Mouse (Mus musculus) common myeloid progenitor, adult 5-6 weeks (primary cell): ENCODE measurements around the gene Psme4. TPM values are rescaled to one million over a fixed set of nuclear protein-coding genes. Genes with fewer than 3 reads are reported as not detected.
A peak's percentile ranks its signal among the peaks of the same experiment; 100 is the strongest.

ENCODE experiments used
- ATAC-seq: replicated peaks from 2 replicates; pipeline ENCODE4 v1.8.0; 2016; ENCODE audit warnings: low read depth, mild to moderate bottlenecking, moderate TSS enrichment, inconsistent platforms; ENCODE audit not compliant: poor library complexity, severe bottlenecking
- total RNA-seq: library from RNA; stranded (forward); fragments of 200-1000, 187-1606 nt; gene quantifications from 2 replicates; pipeline ENCODE4 v1.2.3, GENCODE M21; 2017

Psme4 gene
- total RNA-seq, 1 experiment from 2014 or later, result 54.2 TPM

GRCm38 (mm10) chr11:30781612-30782011, 10.1 kb downstream of the Psme4 start:
- ATAC-seq, result no peak

DNA sequence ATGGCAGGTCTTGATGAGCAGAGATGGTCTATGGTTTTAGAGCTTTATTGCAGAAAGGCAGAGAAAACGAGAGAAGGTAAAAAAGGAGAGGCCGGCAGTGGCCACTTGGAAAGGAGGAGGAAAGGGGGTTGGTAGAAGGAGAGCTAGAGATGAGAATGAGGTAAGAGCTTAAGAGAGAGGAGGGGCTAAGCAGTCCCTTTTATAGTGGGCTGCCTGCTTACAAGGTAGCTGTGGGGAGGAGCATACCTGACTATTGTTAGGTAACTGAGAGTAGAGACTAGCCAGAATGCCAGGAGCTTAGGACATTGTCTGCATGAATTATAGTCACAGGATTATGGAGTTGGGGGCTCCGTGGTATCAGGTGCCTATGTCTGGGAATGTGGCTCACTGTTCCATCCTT, 14.0 kb downstream of the Psme4 start:
- no peak for ATAC-seq

- ATAC-seq, result peak; percentile 56; the same call in 1 of the 2 replicates
Observed at GRCm38 (mm10) chr11:30786230-30786983, 14.9 kb downstream of the Psme4 start.

DNA sequence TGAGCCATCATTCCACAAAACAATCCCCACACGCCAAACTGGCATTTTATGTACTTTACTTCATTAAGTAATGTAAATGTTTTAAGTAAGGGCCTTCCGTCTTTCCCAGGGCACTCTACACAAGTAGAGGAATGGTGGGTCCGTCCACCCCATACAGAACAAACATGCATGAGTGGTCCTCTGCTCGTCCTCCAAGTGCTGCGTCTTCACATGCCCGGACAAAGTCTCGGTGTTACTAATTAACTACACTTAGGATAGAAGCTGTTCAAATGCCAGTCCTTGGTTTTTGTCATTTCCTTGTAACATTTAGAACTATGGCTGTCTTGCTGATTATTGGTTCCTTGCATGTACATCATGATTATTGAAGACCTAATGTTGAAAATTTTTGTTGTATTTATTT, 21.2 kb downstream of the Psme4 start:
- no peak for ATAC-seq

DNA sequence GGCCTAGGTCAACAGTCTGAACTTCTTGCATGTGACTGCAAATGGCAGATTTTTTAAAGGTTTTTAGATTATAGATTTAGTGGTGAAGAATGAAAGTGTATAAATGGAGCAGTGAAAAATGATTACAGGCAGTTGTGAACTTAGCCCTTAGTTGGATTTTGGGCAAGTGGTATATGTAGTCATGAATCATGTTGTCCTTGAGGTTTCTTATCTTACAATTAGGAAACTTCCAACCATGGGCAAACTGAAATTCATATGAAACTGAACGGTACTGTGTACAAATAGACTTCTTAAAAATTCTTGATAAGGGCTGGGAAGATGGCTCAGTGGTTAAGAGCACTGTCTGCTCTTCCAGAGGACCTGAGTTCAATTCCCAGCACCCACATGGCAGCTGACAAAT, 22.2 kb downstream of the Psme4 start:
- ATAC-seq, result peak; percentile 60

GRCm38 (mm10) chr11:30797236-30797635, 25.7 kb downstream of the Psme4 start:
- no peak for ATAC-seq

DNA sequence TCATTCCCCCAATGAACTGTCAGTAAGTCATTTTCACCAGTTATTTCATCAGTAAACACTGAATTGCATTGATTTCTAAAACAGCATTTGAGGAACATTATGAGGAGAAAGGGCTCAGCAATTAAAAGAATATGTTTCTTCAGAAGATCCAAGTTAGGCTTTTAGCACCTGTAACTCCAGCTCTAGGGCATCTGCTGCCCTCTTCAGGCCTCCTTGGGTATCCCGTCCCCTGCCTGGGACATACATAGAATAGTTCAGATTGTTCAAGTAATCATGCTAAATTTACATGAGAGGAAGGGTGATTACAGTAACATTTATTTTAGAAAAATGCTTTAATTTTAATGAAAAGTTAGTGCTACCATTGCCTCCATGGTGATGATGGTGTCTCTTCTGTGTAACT, 28.0 kb downstream of the Psme4 start:
- ATAC-seq, result peak; percentile 97

GRCm38 (mm10) chr11:30800091-30800490, 28.6 kb downstream of the Psme4 start:
- no peak for ATAC-seq

GRCm38 (mm10) chr11:30802421-30802820, 30.9 kb downstream of the Psme4 start:
- ATAC-seq, result no peak

GRCm38 (mm10) chr11:30821116-30821515, 49.6 kb downstream of the Psme4 start:
- ATAC-seq, result no peak

GRCm38 (mm10) chr11:30838793-30839192, 67.3 kb downstream of the Psme4 start:
- ATAC-seq, result no peak

GRCm38 (mm10) chr11:30844355-30844754, 72.8 kb downstream of the Psme4 start:
- no peak for ATAC-seq

- ATAC-seq, result no peak
Observed at GRCm38 (mm10) chr11:30872425-30872824, 100.9 kb downstream of the Psme4 start.

DNA sequence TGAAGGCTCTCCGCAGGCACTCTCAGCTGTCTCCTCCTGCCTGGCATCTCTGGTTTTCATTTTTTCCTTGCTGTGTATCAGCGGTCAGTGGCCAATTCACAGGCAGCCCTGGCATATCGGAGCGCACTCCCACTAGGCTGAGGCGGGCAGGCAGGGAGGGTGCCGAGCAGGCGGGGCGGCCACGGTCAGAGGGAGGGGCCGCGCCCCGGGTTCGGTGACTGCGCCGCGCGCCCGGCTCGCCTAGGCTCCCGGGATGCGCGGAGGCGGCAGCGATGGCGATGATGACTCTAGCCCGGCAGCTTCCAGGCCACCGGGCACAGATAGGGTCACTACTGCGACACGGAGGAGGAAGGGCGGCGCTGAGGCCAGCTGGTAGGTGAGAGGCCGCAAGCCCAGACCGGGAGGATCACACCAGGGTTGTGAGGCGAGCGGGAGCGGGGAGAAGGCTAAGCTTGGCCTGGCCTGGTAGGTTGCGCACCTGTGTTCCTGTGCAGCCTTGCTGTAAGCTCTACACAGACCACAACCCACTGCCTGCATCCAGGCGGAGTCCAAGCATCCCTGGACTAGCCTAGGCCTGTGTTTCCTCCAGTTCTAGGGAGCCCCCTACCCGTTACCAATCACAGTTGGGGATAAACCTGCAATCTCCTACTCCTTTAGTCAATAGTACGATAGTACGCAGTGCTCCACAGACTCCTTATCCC, 113.8 kb downstream of the Psme4 start, which contains the start of the genes Gpr75 and Asb3:
Gpr75 (plus strand) TSS at position 188 of the 701 bp plus-strand sequence.
Asb3 (plus strand) TSS at position 246 of the 701 bp plus-strand sequence.
- peak; percentile 79 for ATAC-seq

GRCm38 (mm10) chr11:30888153-30888552, 116.6 kb downstream of the Psme4 start:
- ATAC-seq, result no peak

GRCm38 (mm10) chr11:30896201-30896600, 124.7 kb downstream of the Psme4 start:
- ATAC-seq, result no peak

GRCm38 (mm10) chr11:30899312-30899711, 127.8 kb downstream of the Psme4 start:
- no peak for ATAC-seq

- no peak for ATAC-seq
Observed at GRCm38 (mm10) chr11:30912311-30912710, 140.8 kb downstream of the Psme4 start.

DNA sequence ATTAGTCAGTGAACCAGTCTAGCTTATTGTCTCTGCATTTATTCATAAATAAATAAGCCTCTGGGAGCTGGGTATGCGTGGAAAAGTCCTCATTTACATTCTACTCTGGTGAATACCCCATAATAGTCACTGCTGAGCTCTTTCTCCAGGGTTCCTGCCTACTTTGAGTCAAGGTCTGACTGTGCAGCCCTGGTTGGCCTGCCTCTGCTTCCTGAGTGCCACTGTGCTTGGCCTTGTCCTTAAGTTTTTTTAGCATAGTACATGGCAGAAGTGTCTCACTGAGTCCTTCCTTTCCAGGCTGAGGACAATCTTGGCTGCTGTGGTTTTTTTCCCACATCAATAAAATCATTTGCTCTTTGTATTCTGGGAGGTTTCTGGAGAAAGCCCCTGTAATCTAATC, 149.1 kb downstream of the Psme4 start:
- no peak for ATAC-seq

GRCm38 (mm10) chr11:30923283-30923682, 151.8 kb downstream of the Psme4 start:
- ATAC-seq, result no peak

- peak; percentile 50 for ATAC-seq
Observed at GRCm38 (mm10) chr11:30928079-30928478, 156.6 kb downstream of the Psme4 start.
